Mouse (Mus musculus): ENCODE measurements around the gene Peli2.

Peli2 gene

GRCm38 (mm10) chr14:48289602-48290599, 169.3 kb downstream of the Peli2 start:
- no peak for DNase-seq (ENCODE audit: low read depth, low spot score)

GRCm38 (mm10) chr14:48293498-48293897, 172.9 kb downstream of the Peli2 start:
- DNase-seq (ENCODE audit: low read depth, low spot score): no peak

GRCm38 (mm10) chr14:48295410-48295809, 174.8 kb downstream of the Peli2 start:
- DNase-seq (ENCODE audit: low read depth, low spot score): no peak

DNA sequence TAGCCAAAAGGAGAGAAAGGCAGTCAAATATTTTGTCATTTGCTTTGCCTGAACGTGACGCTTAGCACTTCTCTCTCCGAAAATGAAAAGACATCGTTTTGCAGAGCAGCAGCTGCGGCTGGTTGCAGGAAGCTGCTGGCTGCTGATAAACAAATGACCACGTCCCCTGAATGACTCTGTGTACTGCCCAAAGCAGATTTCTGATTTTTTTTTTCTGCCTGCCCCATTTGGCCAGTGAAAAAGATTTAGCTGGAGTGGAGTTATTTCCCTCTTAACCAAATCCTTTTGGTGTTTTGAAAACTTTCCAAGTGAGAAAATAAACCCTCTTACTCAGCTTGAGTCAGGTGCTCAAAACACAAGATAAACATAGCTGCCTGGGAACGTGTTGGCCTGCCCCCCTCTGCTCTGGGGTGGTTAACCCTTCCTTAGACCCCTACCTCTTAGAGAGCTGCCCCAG, 175.2 kb downstream of the Peli2 start:
- no peak for DNase-seq (ENCODE audit: low read depth, low spot score)

- DNase-seq (ENCODE audit: low read depth, low spot score): no peak
Measured at GRCm38 (mm10) chr14:48296820-48297219, 176.2 kb downstream of the Peli2 start.

DNA sequence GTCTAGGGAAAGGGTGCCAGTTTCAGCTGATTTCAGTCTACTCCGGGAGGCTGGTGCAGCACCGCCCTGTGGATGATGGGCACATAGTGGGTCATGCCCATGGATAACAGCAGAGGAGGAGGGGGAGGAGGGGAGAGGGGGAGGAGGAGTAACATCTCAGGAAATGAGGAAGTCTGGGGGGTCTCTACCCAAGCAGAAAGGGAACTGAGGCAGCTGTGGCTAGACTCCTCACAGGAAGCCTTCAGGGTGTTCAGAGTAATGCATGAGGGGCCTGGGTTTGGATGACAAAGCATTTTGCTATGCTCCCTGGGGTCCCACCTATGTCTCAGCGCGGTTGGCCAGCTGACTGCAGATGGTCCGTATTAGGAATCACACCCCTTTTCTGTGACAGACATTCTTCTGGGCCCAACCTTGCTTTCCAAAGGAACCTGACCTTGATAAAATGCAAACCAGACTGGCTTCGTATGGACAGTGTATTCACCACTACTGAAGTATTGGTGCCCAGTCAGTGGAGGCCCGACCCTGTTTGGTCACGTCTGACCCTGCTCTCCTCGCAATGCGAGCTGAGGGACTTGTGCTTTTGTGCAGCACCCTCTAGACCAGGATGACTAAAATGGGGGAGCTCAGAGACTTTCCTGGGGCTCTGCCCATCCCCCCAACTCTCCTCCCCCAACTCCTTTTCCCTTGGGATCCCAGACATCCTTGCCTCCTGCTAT, 182.0 kb downstream of the Peli2 start:
- DNase-seq (ENCODE audit: low read depth, low spot score): no peak

GRCm38 (mm10) chr14:48303235-48303634, 182.6 kb downstream of the Peli2 start:
- DNase-seq (ENCODE audit: low read depth, low spot score): no peak

DNA sequence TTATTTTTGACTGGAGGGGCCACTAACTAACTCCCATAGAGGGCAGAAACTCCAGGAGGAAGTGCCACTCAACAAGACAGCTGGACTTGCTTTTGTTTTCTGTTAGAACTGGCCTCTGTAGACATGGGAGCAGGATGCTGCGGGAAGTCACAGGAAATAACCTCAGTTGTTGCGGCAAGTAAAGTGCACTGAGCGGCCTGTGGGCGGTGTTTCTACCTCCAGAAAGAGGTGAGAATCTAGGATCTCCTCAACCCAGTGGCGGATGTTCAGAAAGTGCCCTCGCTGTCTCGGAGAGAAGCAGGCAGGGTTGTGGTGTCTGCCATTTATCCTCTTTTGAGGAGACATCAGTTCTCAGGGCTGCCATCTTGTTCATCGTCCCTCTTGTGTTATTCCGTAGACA, 183.2 kb downstream of the Peli2 start:
- no peak for DNase-seq (ENCODE audit: low read depth, low spot score)

DNA sequence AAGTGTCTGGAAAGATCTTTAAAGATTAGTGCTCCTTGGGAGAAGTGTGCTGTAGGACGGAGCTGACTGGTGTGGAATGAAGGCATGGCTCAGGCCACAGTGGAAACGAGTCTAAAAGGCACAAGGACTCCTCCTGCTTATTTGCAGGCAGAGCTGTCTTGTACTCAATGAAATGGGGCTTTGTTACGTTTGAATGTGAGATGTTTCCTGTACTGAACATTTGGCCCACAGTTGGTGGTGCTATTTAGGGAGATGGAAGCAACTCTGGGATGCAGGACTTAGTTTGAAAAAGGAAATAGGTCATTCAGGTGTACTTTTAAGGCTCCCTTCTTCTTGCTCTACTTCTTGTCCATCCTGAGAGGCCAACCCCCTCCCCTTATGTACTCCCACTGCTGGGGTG, 192.6 kb downstream of the Peli2 start:
- DNase-seq (ENCODE audit: low read depth, low spot score): no peak

DNA sequence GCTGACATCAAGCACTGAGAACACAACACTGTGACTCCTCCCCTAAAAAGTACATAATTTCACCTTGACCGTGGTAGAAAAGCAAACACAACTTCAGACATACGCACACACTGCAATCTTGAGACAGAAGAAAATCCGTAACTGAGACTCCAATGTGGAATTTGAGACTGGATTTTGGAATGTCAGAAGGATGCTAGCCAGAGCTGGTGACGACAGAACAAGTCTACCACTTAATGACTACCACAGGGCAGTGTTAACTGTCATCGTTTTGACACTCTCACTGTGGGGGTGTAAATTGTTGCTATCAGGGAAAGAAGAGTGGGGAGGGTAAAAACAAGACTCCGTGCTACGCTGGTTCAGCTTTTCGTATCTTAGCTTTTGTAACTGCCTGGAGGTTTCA, 195.8 kb downstream of the Peli2 start:
- no peak for DNase-seq (ENCODE audit: low read depth, low spot score)

DNA sequence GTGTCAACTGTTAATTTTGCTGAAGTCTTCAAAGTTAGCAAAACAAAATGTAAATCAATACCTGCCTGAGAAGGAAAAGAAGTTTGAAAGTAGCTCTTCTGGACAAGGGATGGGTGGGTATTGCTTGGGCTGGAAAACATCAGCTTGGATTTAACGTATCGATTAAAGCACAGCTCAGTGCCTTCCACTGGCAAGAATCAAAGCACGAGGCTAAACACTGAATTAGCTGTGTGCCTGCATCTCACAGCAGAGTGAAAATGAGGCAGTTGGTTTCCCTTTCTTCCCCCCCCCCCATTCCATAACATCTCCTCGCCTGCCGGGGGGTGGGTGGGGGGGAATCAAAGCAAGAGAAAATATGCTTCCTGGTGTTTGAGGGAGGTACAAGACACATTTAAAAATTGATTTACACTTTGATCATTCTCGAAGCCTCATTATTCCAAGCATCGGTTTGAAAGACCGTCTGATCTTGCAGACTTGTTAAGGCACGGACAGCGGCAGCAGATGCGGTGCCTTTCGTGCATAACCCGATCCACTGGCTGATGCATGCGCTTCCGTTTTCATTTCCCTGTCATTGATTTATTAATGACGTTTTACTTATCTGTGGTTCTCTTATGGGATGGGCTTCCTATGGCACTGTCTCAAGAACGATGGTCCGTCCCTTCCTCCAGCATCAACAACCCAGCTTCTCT, 203.3 kb downstream of the Peli2 start:
- DNase-seq (ENCODE audit: low read depth, low spot score): no peak

- no peak for DNase-seq (ENCODE audit: low read depth, low spot score)
Measured at GRCm38 (mm10) chr14:48324460-48324850, 203.8 kb downstream of the Peli2 start.

GRCm38 (mm10) chr14:48327746-48328145, 207.1 kb downstream of the Peli2 start:
- DNase-seq (ENCODE audit: low read depth, low spot score): no peak

DNA sequence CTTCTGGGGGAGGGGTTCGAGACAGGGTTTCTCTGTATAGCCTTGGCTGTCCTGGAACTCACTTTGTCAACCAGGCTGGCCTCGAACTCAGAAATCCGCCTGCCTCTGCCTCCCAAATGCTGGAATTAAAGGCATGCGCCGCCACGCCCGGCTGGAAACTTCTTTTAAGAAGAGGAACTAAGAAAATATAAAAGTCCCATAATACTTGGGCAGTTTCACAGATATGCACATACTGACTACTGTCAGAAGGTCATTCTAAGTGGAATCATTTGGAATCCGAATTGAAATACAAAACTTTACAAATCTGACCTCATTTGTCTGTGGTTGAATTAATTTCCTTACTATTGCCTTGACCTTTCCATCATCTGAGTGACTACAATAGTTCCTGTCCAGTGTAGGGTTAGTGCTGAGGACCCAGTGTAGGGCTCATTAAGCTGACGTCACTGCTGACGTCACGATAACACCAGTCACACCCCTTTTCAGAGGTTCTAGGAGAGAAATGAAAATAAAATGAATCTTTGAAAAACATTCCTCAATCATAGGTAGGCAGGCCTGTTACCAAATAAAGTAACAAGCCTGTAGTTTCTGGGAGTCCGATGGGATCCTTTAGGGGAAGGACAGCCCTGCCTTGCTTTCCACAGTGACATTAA, 209.2 kb downstream of the Peli2 start:
- no peak for DNase-seq (ENCODE audit: low read depth, low spot score)

All from forelimb bud, embryonic 11.5 days (tissue).